Mouse (Mus musculus) G1E (cell line): ENCODE results near the gene Erc2. TPM values are rescaled to one million over a fixed set of nuclear protein-coding genes. Genes with fewer than 3 reads are reported as not detected.

ENCODE experiments used
- ATAC-seq: 2 replicates; pipeline ENCODE4 v1.8.0; 2016; ENCODE audit warnings: mild to moderate bottlenecking; ENCODE audit not compliant: insufficient number of reproducible peaks, poor library complexity, low FRiP score, severe bottlenecking; ENCODE audit errors: extremely low read depth
- DNase-seq: peaks from one replicate; pipeline ENCODE4 v3.0.0; 2012; ENCODE audit warnings: low spot score
- H3K27me3 ChIP-seq: 2 replicates; pipeline ENCODE4 v1.6.1; 2012; ENCODE audit warnings: mild to moderate bottlenecking, low read length, inconsistent platforms; ENCODE audit not compliant: insufficient read depth
- H3K36me3 ChIP-seq: replicated peaks from 2 replicates; pipeline ENCODE3; 2012; ENCODE audit warnings: mild to moderate bottlenecking, inconsistent platforms
- H3K4me1 ChIP-seq: 2 replicates; pipeline ENCODE4 v1.6.1; 2012; ENCODE audit warnings: low read depth, low read length, inconsistent platforms, mixed read lengths; ENCODE audit not compliant: insufficient read depth
- H3K4me3 ChIP-seq: 2 replicates; pipeline ENCODE4 v1.5.1; 2012; ENCODE audit warnings: low read depth, mild to moderate bottlenecking, inconsistent platforms, low read length, moderate library complexity, mixed read lengths
- H3K9me3 ChIP-seq: replicated peaks from 2 replicates; pipeline ENCODE4 v1.6.1; 2012; ENCODE audit warnings: inconsistent platforms
- CTCF ChIP-seq: IDR thresholded peaks from 2 replicates; pipeline ENCODE4 v1.5.1; 2012; ENCODE audit warnings: low read depth, low read length, inconsistent platforms, mixed read lengths
- GATA1 ChIP-seq: IDR thresholded peaks from 2 replicates; pipeline ENCODE4 v1.6.1; 2012; ENCODE audit warnings: borderline replicate concordance, low read length, inconsistent platforms, mixed read lengths
- GATA2 ChIP-seq: IDR thresholded peaks from 2 replicates; pipeline ENCODE4 v1.6.1; 2012; ENCODE audit warnings: low read depth, low read length, inconsistent platforms, borderline replicate concordance
- POLR2AphosphoS5 ChIP-seq: IDR thresholded peaks from 2 replicates; pipeline ENCODE4 v1.6.1; 2012; ENCODE audit warnings: low read depth, low read length, inconsistent platforms; ENCODE audit not compliant: insufficient replicate concordance
- TAL1 ChIP-seq: conservative IDR thresholded peaks from 2 replicates; pipeline ENCODE4 v1.6.1; 2012; ENCODE audit warnings: low read depth, low read length, inconsistent platforms, mixed read lengths
- polyA plus RNA-seq: library from polyadenylated mRNA; stranded (reverse); fragments of >175 nt; gene quantifications from 2 replicates; pipeline ENCODE4 v1.2.3, GENCODE M21; 2012
- total RNA-seq, 2 experiments: library from RNA; stranded (forward) in 1 of 2; stranded (reverse) in 1 of 2; fragments of 200-1000 nt in 1 of 2; fragments of >200 nt in 1 of 2; fragmentation: Nextera tagmentation in 1 of 2; gene quantifications; 2 replicates each; pipeline ENCODE4 v1.2.3; 2014 to 2017

Erc2 gene
- total and polyA plus RNA-seq, 3 experiments = 0.49 TPM; not detected in 2

GRCm38 (mm10) chr14:27808080-27808479 lies 185.9 kb downstream of the Erc2 start:
- no peaks in the 10 kb centered on the region for H3K4me1 ChIP-seq
- ATAC-seq = no peak
- TF ChIP-seq TAL1 (no peak), GATA1 (no peak), GATA2 (no peak), CTCF (0 out of 2 replicates have a peak, but pooled peaks have one; percentile 28)
- DNase-seq = no peak
- H3K4me3 ChIP-seq = no peak overlapping the region
- no peaks in the 10 kb centered on the region for H3K36me3 ChIP-seq
- peaks cover 16% of the 10 kb centered on the region for H3K9me3 ChIP-seq
- no peaks in the 10 kb centered on the region for H3K27me3 ChIP-seq

GRCm38 (mm10) chr14:27808523-27809114 lies 186.4 kb downstream of the Erc2 start:
- no peaks in the 10 kb centered on the region for H3K4me1 ChIP-seq
- DNase-seq (no peak), ATAC-seq (no peak)
- H3K9me3 ChIP-seq = peaks cover 10% of the 10 kb centered on the region
- H3K36me3 ChIP-seq = no peaks in the 10 kb centered on the region
- H3K4me3 ChIP-seq = no peak overlapping the region
- no peaks in the 10 kb centered on the region for H3K27me3 ChIP-seq
- no peak for TF ChIP-seq TAL1
- no peak for TF ChIP-seq GATA2
- TF ChIP-seq CTCF = no peak
- TF ChIP-seq GATA1 = no peak
- no peak for TF ChIP-seq POLR2AphosphoS5

GRCm38 (mm10) chr14:27810790-27811189 lies 188.6 kb downstream of the Erc2 start:
- no peaks in the 10 kb centered on the region for H3K36me3 ChIP-seq
- no peak for ATAC-seq
- DNase-seq = no peak
- H3K4me3 ChIP-seq = no peak overlapping the region
- TF ChIP-seq GATA2 = no peak
- TF ChIP-seq POLR2AphosphoS5 = no peak
- TF ChIP-seq CTCF = no peak
- no peak for TF ChIP-seq GATA1
- no peak for TF ChIP-seq TAL1
- no peaks in the 10 kb centered on the region for H3K4me1 ChIP-seq
- no peaks in the 10 kb centered on the region for H3K27me3 ChIP-seq
- peaks cover 10% of the 10 kb centered on the region for H3K9me3 ChIP-seq

GRCm38 (mm10) chr14:27811649-27812048 lies 189.4 kb downstream of the Erc2 start:
- Histone ChIP-seq H3K9me3 (peaks cover 10% of the 10 kb centered on the region), H3K36me3 (no peaks in the 10 kb centered on the region), H3K4me1 (no peaks in the 10 kb centered on the region), H3K4me3 (no peak overlapping the region), H3K27me3 (no peaks in the 10 kb centered on the region)
- TF ChIP-seq POLR2AphosphoS5 (no peak), GATA1 (no peak), CTCF (no peak), TAL1 (no peak), GATA2 (no peak)
- DNase-seq = no peak
- ATAC-seq = no peak

- DNase-seq (no peak), ATAC-seq (no peak)
- H3K27me3 ChIP-seq = no peaks in the 10 kb centered on the region
- H3K36me3 ChIP-seq = no peaks in the 10 kb centered on the region
- peaks cover 12% of the 10 kb centered on the region; the same call in 1 of the 2 replicates for H3K9me3 ChIP-seq
- H3K4me3 ChIP-seq = no peak overlapping the region
- no peaks in the 10 kb centered on the region for H3K4me1 ChIP-seq
- TF ChIP-seq GATA1 = no peak
- TF ChIP-seq CTCF = no peak
- TF ChIP-seq GATA2 = no peak
- TF ChIP-seq POLR2AphosphoS5 = no peak
- TF ChIP-seq TAL1 = no peak
Observed at GRCm38 (mm10) chr14:27815739-27816138, 193.5 kb downstream of the Erc2 start.

GRCm38 (mm10) chr14:27818986-27819385 lies 196.8 kb downstream of the Erc2 start:
- Histone ChIP-seq H3K9me3 (peaks cover 12% of the 10 kb centered on the region; the same call in 1 of the 2 replicates), H3K36me3 (no peaks in the 10 kb centered on the region), H3K4me1 (no peaks in the 10 kb centered on the region), H3K27me3 (no peaks in the 10 kb centered on the region), H3K4me3 (no peak overlapping the region)
- ATAC-seq = no peak
- TF ChIP-seq GATA1 (no peak), GATA2 (no peak), CTCF (no peak), POLR2AphosphoS5 (no peak), TAL1 (no peak)
- no peak for DNase-seq
